Mouse (Mus musculus): ENCODE results near the gene Tbx5.
A peak's percentile ranks its signal among the peaks of the same experiment; 100 is the strongest.
"Not testable (repeated sequence)": the region's sequence is repeated elsewhere in the genome, so short reads cannot be mapped to it uniquely, and the experiment has no call there.

Tbx5 gene

DNA sequence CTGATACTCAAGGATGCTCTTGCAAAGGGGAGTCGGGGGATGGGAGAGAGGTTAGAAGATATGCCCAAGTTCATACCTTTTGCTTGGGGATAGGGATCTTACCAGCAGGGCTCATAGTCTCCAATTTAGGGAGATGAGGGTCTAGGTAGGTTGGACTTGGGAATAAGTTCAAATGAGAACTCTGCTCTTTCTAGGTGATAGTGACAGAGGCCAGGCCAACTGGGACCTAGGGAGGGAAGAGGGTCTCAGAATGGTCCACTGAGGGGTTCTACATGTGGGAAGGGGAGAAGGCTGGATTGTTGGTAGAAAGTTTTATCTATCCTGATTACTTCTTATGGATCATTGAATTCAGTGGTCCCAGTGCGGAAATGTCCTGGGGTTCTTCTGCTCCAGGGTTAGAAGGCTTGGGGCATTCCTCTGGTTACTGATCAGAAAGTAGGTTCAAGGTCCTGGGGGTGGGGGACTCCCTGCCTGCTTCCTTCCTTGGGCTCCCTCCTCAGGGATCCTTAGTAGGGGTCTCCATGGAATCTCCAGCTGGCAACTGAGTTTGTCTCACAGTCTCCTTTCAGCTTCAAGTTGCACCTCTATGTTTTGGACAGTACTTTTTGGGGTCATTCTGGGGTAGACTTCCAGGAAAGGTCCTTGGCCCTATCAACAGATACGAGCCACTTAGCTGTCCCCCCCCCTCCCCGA lies 10.4 kb downstream of the Tbx5 start:
- DNase-seq (ENCODE audit: low spot score), result no peak

DNA sequence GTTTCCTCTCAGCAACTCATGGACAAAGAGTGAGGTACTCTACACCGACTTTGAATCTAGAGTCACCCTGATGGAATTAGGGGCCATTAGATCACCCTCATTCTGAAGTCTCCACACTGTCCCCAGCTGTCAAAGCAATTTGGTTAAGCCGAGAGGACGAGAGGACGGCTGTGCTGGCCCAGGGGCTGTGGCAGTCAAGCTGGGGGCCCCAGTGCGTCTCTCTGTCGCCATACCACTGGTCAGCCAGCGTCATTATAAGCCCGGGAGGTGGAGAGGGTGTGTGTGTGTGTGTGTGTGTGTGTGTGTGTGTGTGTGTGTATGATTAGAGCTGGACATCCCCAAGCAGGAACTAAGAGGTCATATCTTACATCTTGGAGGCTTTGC lies 10.9 kb downstream of the Tbx5 start:
- DNase-seq (ENCODE audit: low spot score), result no peak

DNA sequence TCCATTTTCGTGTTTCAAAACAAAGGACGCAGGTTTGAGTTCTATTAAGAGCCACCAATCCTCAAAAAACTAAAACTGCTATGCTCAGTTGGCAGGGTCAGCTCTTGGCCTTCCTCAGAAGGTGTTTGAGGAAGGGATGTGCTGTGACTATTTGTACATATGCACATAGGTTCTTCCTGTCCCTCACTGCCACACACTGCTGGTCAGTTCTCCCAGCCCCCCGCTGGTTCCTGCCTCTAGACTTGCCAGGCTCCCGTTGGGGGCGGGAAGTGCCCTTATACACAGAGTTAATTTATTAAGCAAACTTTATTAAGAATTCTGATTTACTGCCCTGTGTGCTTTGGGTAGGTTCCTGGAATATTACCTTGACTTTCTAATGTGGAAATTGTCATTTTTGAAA lies 11.9 kb downstream of the Tbx5 start:
- no peak for DNase-seq (ENCODE audit: low spot score)

DNA sequence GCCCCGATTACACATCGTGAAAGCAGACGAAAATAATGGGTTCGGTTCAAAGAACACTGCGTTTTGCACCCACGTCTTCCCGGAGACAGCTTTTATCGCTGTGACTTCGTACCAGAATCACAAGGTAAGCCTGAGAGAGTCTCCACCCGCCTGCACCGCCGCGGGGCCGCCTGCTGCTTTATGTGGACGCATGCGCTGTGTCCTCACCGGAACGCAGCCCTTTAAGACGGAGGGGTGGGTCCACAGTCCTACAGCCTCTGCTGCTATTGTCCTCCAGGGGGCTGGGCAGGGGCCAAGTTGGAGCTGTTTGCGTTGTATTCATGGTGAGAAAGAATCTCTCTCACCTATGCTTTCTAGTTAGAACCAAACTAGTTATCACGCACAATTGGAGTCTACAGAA lies 12.5 kb downstream of the Tbx5 start:
- DNase-seq (ENCODE audit: low spot score), result peak; percentile 20

DNA sequence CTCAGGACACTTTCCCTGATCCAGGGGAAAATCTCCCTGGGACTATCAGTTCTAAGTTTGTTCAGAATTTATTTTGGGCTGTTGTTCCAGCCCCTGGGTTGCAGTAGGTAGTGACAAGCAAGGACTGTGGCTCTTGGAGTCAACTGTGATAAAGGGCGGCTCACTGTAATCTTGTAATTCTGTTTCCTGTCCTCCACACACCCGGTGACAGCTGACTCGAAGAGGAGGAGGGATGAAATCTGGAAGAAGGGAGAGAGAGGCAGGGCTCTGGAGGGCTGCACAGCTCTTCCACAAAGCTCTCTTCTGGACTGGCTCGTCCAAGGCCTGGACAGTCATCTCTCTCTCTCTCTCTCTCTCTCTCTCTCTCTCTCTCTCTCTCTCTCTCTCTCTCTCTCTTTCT lies 24.6 kb downstream of the Tbx5 start:
- no peak for DNase-seq (ENCODE audit: low spot score)

DNA sequence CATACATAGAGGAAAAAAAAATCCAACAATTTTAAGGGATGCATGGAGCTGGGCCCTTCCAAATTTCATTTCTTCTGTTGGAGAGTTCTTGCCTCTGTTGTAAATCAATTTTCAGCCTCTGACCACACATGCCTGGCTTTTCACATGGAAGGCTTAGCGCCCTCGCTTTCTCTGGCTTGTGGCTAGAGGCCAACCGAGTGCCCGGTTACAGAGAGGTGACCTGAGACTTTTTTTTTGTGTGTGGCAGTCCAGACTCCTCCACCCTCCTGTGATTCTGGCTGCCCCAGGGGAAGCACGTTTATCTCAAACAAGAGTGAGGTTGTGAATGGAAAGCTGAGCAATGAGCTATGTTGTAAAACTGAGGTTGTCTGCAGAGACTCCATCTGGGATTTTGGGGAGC lies 28.8 kb downstream of the Tbx5 start:
- no peak for DNase-seq (ENCODE audit: low spot score)

DNA sequence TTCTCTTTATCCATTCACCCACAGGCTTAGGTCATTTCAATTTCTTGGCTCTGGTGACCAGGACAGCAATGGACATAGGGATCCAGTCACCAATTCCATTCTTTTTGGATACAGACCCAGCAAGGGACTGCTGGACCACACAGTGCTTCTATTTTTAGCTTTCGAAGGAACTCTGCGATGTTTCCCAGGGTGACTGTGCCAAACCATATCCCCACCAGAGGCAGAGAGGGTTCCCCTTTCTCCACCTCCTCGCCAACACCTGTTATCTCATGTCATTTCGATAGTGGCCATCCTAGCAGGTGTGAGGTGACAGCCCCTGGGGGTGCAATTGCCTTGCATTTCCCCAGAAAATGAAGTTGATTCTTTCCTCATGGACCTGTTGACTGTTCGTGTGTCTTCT lies 30.0 kb downstream of the Tbx5 start:
- DNase-seq (ENCODE audit: low spot score), result no peak

DNA sequence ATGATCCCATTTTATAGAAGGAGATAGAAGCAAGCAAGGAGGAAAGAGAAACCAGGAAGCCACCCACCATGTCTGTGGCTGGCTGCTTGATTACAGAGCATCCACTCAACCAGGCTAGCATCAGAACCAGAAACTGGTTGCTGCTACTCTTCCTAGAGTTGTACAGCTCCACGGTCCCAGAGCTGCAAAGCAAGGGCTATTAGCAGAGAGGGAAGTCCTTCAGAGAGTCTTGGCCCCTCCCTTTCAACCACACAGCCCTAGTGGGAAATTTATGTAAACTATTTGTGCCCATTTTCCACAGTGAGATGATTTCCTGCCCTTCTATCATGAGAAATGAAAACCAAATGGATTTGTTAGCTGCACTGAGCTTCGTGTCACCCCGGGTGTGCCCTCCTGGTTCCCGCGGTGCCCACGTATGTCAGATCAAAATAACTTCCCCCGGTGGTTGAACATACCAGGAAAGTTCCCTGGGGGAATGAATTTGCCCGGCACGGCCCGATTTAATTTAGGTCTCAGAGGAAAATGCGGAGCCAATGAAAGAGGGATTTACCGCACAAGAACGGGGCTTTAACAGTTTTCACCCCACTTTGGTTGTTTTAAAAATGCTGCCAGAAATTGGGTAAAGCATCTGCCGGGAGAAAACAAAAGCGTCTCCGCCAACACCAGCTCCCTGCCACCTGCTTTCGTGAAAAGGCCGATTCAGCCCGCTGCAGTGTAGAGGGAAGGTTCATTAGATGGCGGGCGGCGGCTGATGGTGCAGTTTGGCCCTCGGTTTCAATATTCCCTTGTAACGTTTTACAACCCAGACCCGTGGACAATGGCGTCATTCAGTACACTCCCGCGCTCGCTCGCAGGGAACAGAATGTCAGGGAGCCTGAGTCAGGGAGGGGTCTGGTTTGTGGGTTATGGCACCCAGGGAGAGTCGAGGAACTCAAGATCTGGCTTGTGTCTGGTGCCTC lies 34.1 kb downstream of the Tbx5 start:
- no peak for DNase-seq (ENCODE audit: low spot score)

DNA sequence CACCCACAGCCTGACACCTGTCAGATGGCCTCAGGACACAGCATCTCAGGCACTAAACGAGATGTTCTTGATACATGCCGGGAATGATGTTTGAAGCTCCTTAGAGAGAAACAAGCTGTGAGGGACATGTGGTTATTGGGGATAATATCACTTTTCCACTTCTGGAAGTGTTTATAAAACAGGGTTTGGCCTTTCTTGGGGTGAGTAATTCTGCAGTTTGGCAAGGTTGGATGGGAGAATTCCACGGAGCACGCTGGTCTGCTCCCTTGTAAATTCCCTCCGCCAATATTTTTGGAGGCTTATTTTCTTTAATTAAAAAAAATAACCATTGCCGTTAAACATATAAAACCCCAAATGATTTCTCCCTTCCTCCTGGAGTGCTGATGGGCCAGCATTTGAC lies 35.5 kb downstream of the Tbx5 start:
- DNase-seq (ENCODE audit: low spot score), result peak; percentile 10

DNA sequence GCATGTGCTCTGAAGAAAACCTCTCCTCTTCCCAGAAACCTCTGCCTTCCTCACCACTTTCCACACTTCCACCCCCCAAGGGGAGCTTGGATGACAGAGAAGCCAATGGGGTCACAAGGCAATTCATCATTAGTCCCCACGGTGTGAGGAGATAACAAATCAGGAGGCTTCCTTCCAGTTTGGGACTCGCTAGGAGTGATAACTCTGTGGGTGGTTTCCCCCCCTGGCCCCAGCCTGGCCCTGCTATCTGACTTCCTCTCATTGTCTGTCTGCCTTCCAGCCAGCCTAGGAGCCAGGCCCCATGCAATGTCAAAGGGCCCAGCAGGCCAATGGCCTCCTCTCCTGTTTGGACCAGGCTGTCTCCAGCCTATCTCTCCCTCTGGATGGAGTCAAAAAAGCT lies 43.0 kb downstream of the Tbx5 start:
- DNase-seq (ENCODE audit: low spot score), result no peak

DNA sequence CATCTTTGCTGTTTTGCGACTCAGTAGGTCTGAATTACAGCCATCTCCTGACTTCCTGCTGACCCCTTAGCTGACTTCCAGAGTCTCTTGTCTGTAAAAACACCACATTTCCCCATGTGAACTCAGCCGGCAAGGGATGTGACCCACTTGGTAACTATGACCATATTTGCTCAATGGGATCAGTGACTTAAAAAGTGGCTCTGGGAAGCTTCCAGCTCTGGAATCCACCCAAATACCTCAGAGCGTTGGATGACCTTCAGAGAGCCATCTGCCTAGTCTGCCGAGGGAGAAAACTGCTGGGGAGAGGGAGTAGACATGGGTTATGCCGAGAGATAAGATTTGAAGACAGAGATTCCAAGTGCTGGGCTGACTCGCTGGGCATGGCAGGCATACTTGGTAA lies 44.7 kb downstream of the Tbx5 start:
- peak; percentile 16 for DNase-seq (ENCODE audit: low spot score)

DNA sequence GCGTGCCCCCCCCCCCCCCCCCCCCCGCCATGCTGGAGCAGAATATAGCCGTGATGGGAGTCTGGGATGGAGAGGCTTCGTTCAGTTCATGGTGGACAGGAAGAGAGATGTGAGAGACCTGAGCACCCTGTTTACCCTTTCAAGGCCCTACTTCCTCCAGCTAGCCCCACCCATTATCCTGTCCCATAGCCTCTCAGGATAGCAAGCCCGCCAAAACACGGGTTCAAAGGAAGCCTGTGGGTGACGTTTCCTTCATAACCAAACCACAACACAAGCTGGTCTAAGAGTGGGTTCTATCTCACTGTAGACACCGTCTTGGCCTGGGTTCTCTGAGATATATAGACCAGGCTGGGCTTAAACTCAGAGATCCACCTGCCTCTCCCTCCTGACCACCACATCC lies 53.1 kb downstream of the Tbx5 start:
- no peak for DNase-seq (ENCODE audit: low spot score)

DNA sequence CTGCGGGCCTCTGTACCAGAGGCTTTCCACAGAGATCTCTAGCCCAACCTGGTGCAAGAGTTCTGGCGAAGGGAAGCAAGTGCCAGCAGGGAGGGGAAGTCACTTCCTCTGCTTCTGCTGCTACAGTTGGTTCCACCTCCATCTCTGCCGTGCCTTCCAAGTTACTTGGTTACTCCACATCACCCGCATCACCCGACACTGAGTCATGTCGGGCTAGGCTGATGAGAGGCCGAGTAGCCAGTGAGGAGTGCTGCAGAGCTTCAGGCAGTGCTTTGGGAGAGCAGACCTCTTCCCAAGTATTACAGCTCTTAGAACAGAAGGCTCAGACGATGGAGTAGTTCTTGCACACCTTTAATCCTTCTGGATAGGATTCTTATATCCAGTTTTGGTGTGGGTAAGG lies 54.9 kb downstream of the Tbx5 start:
- DNase-seq (ENCODE audit: low spot score), result no peak

DNA sequence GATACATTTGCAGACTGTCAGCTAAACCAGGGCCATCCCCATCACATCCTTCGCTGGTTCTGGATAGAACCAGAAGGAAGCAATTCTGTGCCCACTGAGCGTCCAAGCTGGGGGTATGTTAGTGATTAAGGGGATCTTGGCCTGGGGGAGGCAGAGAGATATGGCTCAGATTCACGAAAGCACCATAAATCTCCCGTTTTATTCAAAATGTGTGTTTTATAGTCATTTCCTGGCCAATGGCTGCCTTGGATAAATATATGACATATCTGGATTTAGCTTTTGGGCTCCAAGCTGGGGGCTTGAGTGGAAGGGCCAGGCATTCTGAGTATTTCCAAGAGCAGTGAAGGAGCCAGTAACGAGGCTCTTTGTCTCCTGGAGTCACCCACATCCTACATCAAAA lies 59.5 kb downstream of the Tbx5 start:
- no peak for DNase-seq (ENCODE audit: low spot score)

DNA sequence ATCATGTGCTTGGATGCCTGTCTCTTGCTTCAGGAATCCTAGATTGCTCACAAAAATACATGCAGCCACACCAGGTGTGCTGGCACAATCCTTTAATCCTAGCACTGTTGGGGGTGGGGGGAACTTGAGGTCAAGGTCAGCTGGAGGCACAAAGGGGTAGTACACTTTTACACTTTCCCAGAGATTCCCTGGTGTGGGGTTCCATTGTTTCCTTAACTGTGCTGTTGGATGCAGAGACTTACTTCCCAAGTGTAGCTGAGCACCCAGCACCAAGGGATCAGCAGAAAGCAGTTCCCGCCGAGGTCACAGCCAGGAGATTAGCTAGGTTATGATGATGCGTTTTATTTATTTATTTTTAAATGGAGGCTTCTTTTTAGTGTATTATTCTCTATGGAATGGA lies 60.6 kb downstream of the Tbx5 start:
- no peak for DNase-seq (ENCODE audit: low spot score)

DNA sequence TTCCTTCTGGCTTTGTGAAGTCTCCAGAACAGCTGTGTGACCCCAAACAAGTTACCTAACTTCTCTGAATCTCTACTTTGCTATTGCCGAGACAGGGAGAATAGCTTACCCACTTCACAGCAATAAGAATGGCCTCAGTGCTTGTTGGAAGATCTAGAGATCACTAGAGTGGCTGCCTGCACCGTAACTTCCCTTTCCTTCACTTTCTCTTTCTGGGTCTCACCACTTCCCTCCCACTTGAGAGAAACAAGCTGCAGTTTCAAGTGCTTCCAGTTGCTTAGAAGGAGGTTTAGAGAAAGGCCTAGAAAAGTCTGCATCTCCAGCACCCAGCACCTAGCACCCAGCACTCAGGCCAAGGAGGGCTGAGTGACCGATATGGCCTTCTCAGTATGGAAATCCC lies 64.1 kb downstream of the Tbx5 start:
- no peak for DNase-seq (ENCODE audit: low spot score)

DNA sequence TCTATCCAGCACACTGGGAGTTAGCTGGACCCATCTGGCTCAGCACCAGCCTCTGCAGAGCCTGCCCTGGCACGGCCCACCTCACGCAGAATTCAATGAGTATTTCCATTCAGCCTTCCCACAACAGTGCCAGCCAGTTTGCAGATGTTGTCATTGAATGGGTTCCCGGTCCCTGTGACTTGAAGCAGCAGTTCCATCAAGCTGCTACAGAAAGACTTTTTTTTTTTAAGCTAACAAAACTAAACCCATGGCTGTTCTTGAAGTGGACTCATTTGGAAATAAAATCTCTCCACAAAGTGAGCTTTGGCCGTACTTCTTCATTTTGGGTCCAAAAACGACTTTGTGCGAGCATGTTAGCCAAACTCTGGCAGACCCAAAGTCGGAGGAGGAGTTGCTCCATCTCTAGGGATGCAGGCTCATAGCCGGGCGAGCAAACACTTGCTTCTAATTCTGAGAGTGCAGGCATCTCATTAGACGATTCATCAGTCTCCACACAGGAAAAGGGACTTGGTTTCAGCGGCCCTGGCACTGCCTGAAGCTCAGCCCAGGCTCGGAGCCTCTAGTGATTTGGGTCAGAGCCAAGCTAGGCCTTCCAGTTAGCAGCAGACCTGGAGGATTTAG lies 84.2 kb downstream of the Tbx5 start:
- peak; percentile 28 for DNase-seq (ENCODE audit: low spot score)

DNA sequence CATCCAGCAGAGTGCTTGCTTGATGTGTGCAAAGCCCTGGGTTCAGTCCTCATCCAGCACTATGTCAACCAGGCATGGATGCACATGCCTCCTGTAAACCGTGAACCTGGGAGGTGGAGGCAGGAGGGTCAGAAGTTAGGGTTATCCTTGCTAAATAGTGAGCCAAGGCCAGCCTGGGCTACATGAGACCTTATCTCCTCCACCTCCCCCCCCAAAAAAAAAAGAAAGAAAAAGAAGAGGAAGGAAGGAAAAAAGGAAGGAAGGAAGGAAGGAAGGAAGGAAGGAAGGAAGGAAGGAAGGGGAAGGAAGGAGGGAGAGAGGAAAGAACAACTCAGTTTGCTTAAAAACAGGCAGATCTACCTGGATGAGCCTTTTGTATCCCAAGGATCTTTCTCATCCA lies 85.9 kb downstream of the Tbx5 start:
- not testable (repeated sequence) for DNase-seq (ENCODE audit: low spot score)

DNA sequence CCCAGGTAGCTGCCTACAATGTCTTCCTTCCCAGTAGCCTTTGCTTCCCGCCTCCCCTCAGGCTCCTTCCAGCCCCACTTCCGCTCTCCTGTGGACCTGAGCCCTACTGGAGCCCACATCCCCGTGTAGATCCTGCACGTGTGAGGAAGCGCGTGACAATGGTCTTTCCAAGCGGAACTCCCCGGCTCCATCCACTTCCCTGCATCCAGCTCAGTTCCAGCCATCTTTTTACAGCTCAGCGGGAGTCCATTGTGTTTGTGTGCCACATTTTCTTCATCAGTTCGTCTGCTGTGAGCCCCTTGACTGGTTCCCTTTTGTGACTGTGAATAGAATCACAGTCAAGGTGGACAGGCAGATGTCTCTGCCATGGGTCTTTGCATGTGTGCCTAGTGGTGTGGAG lies 88.5 kb downstream of the Tbx5 start:
- no peak for DNase-seq (ENCODE audit: low spot score)

DNA sequence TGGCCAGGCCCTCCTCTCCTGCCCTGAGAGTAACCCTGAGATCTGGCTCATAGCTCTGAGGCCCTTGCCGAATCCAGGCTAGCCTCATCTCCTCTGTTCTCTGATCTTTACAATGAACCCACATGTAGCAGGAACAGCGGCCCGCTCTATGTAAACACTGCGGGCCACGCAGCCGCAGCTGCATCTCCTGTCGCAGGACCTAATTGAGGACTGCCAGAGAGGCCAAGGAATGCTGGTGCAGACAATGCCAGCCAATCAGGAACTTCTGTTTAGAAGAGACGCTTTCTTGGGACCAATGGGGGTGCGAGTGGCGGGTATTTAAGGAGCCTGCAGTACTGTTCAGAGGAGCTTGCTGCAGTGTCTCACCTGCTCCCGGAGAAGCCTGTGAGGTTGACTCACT lies 89.8 kb downstream of the Tbx5 start:
- DNase-seq (ENCODE audit: low spot score), result no peak
